Mouse (Mus musculus): ENCODE measurements around the gene Hpd.
"Not testable (repeated sequence)": the region's sequence is repeated elsewhere in the genome, so short reads cannot be mapped to it uniquely, and the experiment has no call there.

Gene Hpd

GRCm38 (mm10) chr5:123182651-123183050 is at the start of gene Hpd:
Hpd (minus strand) TSS chr5:123182727.
- DNase-seq (ENCODE audit: low read depth, low spot score): no peak

GRCm38 (mm10) chr5:123232180-123232579 is 49.7 kb upstream of the Hpd start:
- DNase-seq (ENCODE audit: low read depth, low spot score): no peak

GRCm38 (mm10) chr5:123229296-123229695 is 46.8 kb upstream of the Hpd start:
- DNase-seq (ENCODE audit: low read depth, low spot score): no peak

- DNase-seq (ENCODE audit: low read depth, low spot score): no peak
Measured at GRCm38 (mm10) chr5:123228524-123228922, 46.0 kb upstream of the Hpd start.

GRCm38 (mm10) chr5:123227762-123228523 is 45.4 kb upstream of the Hpd start:
- peak; percentile 95 for DNase-seq (ENCODE audit: low read depth, low spot score)

- no peak for DNase-seq (ENCODE audit: low read depth, low spot score)
Measured at GRCm38 (mm10) chr5:123226851-123227250, 44.3 kb upstream of the Hpd start.

GRCm38 (mm10) chr5:123223861-123224260 is 41.3 kb upstream of the Hpd start:
- DNase-seq (ENCODE audit: low read depth, low spot score): not testable (repeated sequence)

- no peak for DNase-seq (ENCODE audit: low read depth, low spot score)
Measured at GRCm38 (mm10) chr5:123223051-123223410, 40.5 kb upstream of the Hpd start.

GRCm38 (mm10) chr5:123222346-123223050 is 40.0 kb upstream of the Hpd start:
- DNase-seq (ENCODE audit: low read depth, low spot score): not testable (repeated sequence)

- DNase-seq (ENCODE audit: low read depth, low spot score): not testable (repeated sequence)
Measured at GRCm38 (mm10) chr5:123203591-123203990, 21.1 kb upstream of the Hpd start.

GRCm38 (mm10) chr5:123202771-123203170 is 20.2 kb upstream of the Hpd start:
- DNase-seq (ENCODE audit: low read depth, low spot score): not testable (repeated sequence)

- no peak for DNase-seq (ENCODE audit: low read depth, low spot score)
Measured at GRCm38 (mm10) chr5:123201987-123202386, 19.5 kb upstream of the Hpd start.

GRCm38 (mm10) chr5:123201523-123201892 is 19.0 kb upstream of the Hpd start:
- DNase-seq (ENCODE audit: low read depth, low spot score): no peak

GRCm38 (mm10) chr5:123200816-123201522 is 18.4 kb upstream of the Hpd start:
- DNase-seq (ENCODE audit: low read depth, low spot score): not testable (repeated sequence)

GRCm38 (mm10) chr5:123198523-123198922 is 16.0 kb upstream of the Hpd start:
- DNase-seq (ENCODE audit: low read depth, low spot score): no peak

GRCm38 (mm10) chr5:123196746-123197145 is 14.2 kb upstream of the Hpd start:
- no peak for DNase-seq (ENCODE audit: low read depth, low spot score)

GRCm38 (mm10) chr5:123195500-123196000 is 13.0 kb upstream of the Hpd start:
- DNase-seq (ENCODE audit: low read depth, low spot score): no peak

- DNase-seq (ENCODE audit: low read depth, low spot score): no peak
Measured at GRCm38 (mm10) chr5:123194856-123195255, 12.3 kb upstream of the Hpd start.

GRCm38 (mm10) chr5:123193436-123193835 is 10.9 kb upstream of the Hpd start:
- DNase-seq (ENCODE audit: low read depth, low spot score): no peak

- DNase-seq (ENCODE audit: low read depth, low spot score): no peak
Measured at GRCm38 (mm10) chr5:123192606-123193150, 10.2 kb upstream of the Hpd start.

GRCm38 (mm10) chr5:123191427-123191826 is 8.9 kb upstream of the Hpd start:
- no peak for DNase-seq (ENCODE audit: low read depth, low spot score)

- no peak for DNase-seq (ENCODE audit: low read depth, low spot score)
Measured at GRCm38 (mm10) chr5:123190912-123191311, 8.4 kb upstream of the Hpd start.
